Mouse (Mus musculus): Measurements from ENCODE around the gene Inafm2. TPM values are rescaled to one million over a fixed set of nuclear protein-coding genes. Genes with fewer than 3 reads are reported as not detected.

The Inafm2 gene
- polyA plus RNA-seq, 1 experiment from 2014 or later: 20.5 TPM

DNA sequence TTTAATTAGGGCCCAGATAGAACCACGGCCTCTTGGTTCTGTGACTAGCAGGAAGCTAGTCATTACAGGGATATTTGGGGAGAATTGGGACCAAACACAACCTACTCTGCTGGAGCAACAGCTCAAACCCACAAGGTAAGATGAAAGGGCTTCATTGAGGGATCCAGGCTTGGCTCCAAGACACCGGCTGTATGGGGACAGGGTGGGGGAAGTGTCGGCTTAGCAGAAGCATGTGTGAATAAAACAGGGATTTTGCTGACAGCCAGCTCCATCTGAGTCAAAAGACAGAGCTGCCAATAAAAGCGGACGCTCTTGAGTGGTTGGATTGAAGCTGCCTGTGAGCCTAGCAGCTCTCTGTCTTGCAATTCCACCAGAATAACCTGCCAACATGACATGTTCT is 12.2 kb upstream of the Inafm2 start:
- H3K36me3 ChIP-seq (ENCODE audit: control insufficient read depth, insufficient read depth, low read length): no peaks in the 10 kb centered on the region
- 49% methylated on average over 5 of the region's 5 CpGs for WGBS
- peaks cover 15% of the 10 kb centered on the region for H3K27me3 ChIP-seq (ENCODE audit: control insufficient read depth, insufficient read depth, low read depth, low read length)
- no peak overlapping the region for H3K4me3 ChIP-seq (ENCODE audit: low read length)
- ATAC-seq (ENCODE audit: low read depth): no peak
- no peaks in the 10 kb centered on the region for H3K9me3 ChIP-seq (ENCODE audit: control insufficient read depth, low read length)
- peaks cover 18% of the 10 kb centered on the region for H3K4me1 ChIP-seq (replicated peaks; ENCODE audit: control insufficient read depth, insufficient read depth, low read length)
- H3K27ac ChIP-seq (ENCODE audit: low read length): no peak overlapping the region
- H3K4me2 ChIP-seq (ENCODE audit: low read depth, low read length): no peak overlapping the region
- no peak overlapping the region for H3K9ac ChIP-seq (ENCODE audit: low read length)

DNA sequence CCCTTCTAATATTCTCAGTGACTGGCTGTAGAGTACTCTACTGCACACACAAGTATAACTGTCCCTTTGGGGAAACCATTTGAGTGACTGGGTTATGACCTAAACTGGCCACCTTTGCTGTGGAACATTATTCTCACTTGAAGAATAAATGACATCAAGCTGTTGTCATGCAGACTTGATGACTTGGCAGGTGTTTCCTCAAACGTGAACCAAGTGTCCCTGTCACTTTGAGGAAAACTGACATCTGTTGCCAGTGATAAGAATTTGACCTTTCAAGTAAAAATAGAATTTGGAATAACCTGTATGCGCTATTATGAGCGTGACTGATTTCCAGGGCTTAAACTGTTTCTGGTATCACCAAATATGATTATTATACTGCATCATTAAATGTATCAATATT is 5.2 kb upstream of the Inafm2 start:
- ATAC-seq (ENCODE audit: low read depth): no peak
- H3K4me3 ChIP-seq (ENCODE audit: low read length): no peak overlapping the region
- H3K4me2 ChIP-seq (ENCODE audit: low read depth, low read length): no peak overlapping the region
- no peak overlapping the region for H3K27ac ChIP-seq (ENCODE audit: low read length)
- H3K9me3 ChIP-seq (ENCODE audit: control insufficient read depth, low read length): no peaks in the 10 kb centered on the region
- WGBS: 39% methylated on average over 3 of the region's 3 CpGs
- H3K27me3 ChIP-seq (ENCODE audit: control insufficient read depth, insufficient read depth, low read depth, low read length): peaks cover 8% of the 10 kb centered on the region
- no peaks in the 10 kb centered on the region for H3K36me3 ChIP-seq (ENCODE audit: control insufficient read depth, insufficient read depth, low read length)
- no peak overlapping the region for H3K9ac ChIP-seq (ENCODE audit: low read length)
- H3K4me1 ChIP-seq (replicated peaks; ENCODE audit: control insufficient read depth, insufficient read depth, low read length): peaks cover 7% of the 10 kb centered on the region

DNA sequence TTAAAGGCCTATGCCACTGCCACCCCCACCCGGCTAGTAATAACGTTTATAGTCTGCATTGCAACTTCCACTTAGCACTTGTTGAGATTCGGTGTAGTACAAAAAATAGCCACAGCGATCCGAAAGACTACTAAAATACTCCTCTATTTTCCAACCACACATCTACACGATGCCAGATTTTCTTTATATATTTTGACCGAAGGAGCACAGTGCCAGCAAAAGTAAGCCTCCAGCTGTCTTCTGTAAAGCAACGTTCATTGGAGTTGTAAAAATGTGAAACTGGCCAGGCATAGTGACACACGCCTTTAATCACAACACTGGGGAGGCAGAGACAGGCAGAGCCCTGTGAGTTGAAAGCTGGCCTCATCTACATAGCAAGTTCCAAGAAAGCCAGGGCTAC is 4.4 kb upstream of the Inafm2 start:
- H3K9ac ChIP-seq (ENCODE audit: low read length): no peak overlapping the region
- H3K27ac ChIP-seq (ENCODE audit: low read length): no peak overlapping the region
- 56% methylated on average over 9 of the region's 9 CpGs for WGBS
- H3K27me3 ChIP-seq (ENCODE audit: control insufficient read depth, insufficient read depth, low read depth, low read length): peaks cover 6% of the 10 kb centered on the region
- no peak overlapping the region for H3K4me3 ChIP-seq (ENCODE audit: low read length)
- H3K36me3 ChIP-seq (ENCODE audit: control insufficient read depth, insufficient read depth, low read length): no peaks in the 10 kb centered on the region
- H3K4me2 ChIP-seq (ENCODE audit: low read depth, low read length): no peak overlapping the region
- H3K4me1 ChIP-seq (replicated peaks; ENCODE audit: control insufficient read depth, insufficient read depth, low read length): peaks cover 7% of the 10 kb centered on the region
- ATAC-seq (ENCODE audit: low read depth): no peak
- H3K9me3 ChIP-seq (ENCODE audit: control insufficient read depth, low read length): no peaks in the 10 kb centered on the region

DNA sequence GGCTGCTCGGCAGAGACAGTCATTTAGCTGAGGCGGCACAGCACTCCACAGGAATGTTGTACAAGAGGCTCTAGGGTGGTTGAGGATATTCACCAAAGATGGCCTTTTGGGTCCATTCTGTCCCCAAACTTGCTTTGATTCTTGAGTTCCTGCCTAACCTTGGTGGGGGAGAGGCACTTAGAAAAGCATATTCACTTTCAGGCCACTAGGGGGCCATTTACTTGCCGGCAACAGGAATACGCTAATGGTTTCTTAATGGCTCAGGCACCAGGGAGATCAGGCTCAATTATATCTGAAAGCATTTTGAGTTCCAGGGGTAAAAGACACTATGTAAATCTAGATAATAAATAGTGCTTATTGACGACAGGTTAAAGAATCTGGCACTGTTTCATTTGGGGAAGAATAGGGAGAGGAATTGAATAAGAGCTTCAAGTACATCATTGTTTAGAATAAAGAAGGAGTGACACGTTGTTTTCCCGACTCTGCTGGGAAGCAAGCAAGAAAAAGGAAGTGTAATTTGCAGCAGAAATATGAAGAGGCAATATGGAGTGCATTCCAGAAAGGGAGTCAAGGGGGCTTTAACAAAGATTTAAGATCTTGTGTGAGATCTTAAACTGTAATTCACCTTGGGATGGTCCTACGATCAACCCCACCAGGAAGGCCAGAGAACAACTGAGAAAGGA is 2.2 kb upstream of the Inafm2 start:
- H3K9me3 ChIP-seq (ENCODE audit: control insufficient read depth, low read length): no peaks in the 10 kb centered on the region
- no peak overlapping the region for H3K9ac ChIP-seq (ENCODE audit: low read length)
- H3K4me2 ChIP-seq (ENCODE audit: low read depth, low read length): no peak overlapping the region
- 21% methylated on average over 8 of the region's 8 CpGs for WGBS
- no peak overlapping the region for H3K4me3 ChIP-seq (ENCODE audit: low read length)
- no peaks in the 10 kb centered on the region for H3K36me3 ChIP-seq (ENCODE audit: control insufficient read depth, insufficient read depth, low read length)
- peaks cover 6% of the 10 kb centered on the region for H3K27me3 ChIP-seq (ENCODE audit: control insufficient read depth, insufficient read depth, low read depth, low read length)
- H3K4me1 ChIP-seq (replicated peaks; ENCODE audit: control insufficient read depth, insufficient read depth, low read length): peaks cover 17% of the 10 kb centered on the region
- H3K27ac ChIP-seq (ENCODE audit: low read length): no peak overlapping the region
- no peak for ATAC-seq (ENCODE audit: low read depth)

- no peaks in the 10 kb centered on the region for H3K9me3 ChIP-seq (ENCODE audit: control insufficient read depth, low read length)
- WGBS: 9% methylated on average over 7 of the region's 7 CpGs
- H3K4me2 ChIP-seq (ENCODE audit: low read depth, low read length): peak overlapping the region; percentile 77
- H3K9ac ChIP-seq (ENCODE audit: low read length): peak overlapping the region; percentile 84; the same call in 1 of the 2 replicates
- no peak overlapping the region; the same call in 1 of the 2 replicates for H3K4me3 ChIP-seq (ENCODE audit: low read length)
- peaks cover 20% of the 10 kb centered on the region for H3K4me1 ChIP-seq (replicated peaks; ENCODE audit: control insufficient read depth, insufficient read depth, low read length)
- no peaks in the 10 kb centered on the region for H3K36me3 ChIP-seq (ENCODE audit: control insufficient read depth, insufficient read depth, low read length)
- peaks cover 6% of the 10 kb centered on the region for H3K27me3 ChIP-seq (ENCODE audit: control insufficient read depth, insufficient read depth, low read depth, low read length)
- ATAC-seq (ENCODE audit: low read depth): no peak
- H3K27ac ChIP-seq (ENCODE audit: low read length): no peak overlapping the region
These were observed 937 bp upstream of the Inafm2 start for GRCm38 (mm10) chr2:118744621-118745020.

- Histone ChIP-seq H3K27me3 (ENCODE audit: control insufficient read depth, insufficient read depth, low read depth, low read length) (peaks cover 6% of the 10 kb centered on the region), H3K4me3 (ENCODE audit: low read length) (peak overlapping the region; percentile 82), H3K4me2 (ENCODE audit: low read depth, low read length) (peak overlapping the region; percentile 77), H3K9ac (ENCODE audit: low read length) (peak overlapping the region; percentile 84), H3K36me3 (ENCODE audit: control insufficient read depth, insufficient read depth, low read length) (no peaks in the 10 kb centered on the region), H3K27ac (ENCODE audit: low read length) (peak overlapping the region; percentile 40), H3K9me3 (ENCODE audit: control insufficient read depth, low read length) (no peaks in the 10 kb centered on the region), H3K4me1 (replicated peaks; ENCODE audit: control insufficient read depth, insufficient read depth, low read length) (peaks cover 31% of the 10 kb centered on the region)
- ATAC-seq (ENCODE audit: low read depth): peak; percentile 45
- under 1% methylated on average over 76 of the region's 113 CpGs for whole genome bisulfite sequencing
These were observed 650 bp downstream of the Inafm2 start for GRCm38 (mm10) chr2:118745915-118746901.

DNA sequence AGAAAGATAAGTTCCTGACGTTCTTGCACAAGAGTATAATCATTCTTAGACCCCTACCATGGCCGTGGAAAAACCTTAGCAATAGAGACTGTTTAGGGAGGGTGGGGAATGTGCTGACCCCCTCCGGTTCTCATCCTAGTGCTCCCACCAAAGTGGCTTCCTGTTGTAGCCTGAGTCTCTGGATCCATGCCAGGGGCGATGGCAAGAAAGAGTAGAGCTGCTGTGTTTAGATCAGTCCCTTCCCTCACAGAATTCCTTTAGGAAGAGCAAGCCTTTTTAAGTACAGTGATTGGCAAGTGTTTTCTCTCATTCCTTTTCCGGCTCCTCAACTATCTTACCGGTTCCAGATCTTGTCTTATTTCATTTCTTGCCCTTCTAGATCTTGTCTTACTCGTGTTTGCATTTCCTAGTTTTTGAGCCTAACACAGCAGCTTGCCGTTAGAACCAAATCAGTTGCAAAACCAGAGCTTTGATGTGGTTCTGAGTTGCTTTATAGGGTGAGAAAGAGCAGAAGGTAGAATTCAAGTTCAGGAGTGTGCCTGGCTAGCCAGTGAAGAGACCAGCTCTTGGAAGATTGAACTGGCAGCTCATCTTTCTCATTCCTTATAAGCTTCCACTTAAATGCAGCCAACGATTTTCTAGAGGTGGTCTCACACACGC is 1.9 kb downstream of the Inafm2 start:
- peak overlapping the region; percentile 77 for H3K4me2 ChIP-seq (ENCODE audit: low read depth, low read length)
- H3K4me1 ChIP-seq (replicated peaks; ENCODE audit: control insufficient read depth, insufficient read depth, low read length): peaks cover 31% of the 10 kb centered on the region
- H3K27ac ChIP-seq (ENCODE audit: low read length): peak overlapping the region; percentile 32; the same call in 1 of the 2 replicates
- H3K9me3 ChIP-seq (ENCODE audit: control insufficient read depth, low read length): no peaks in the 10 kb centered on the region
- WGBS: 17% methylated on average over 10 of the region's 10 CpGs
- peak overlapping the region; percentile 82 for H3K4me3 ChIP-seq (ENCODE audit: low read length)
- no peaks in the 10 kb centered on the region for H3K36me3 ChIP-seq (ENCODE audit: control insufficient read depth, insufficient read depth, low read length)
- no peak for ATAC-seq (ENCODE audit: low read depth)
- peaks cover 6% of the 10 kb centered on the region for H3K27me3 ChIP-seq (ENCODE audit: control insufficient read depth, insufficient read depth, low read depth, low read length)
- peak overlapping the region; percentile 25 for H3K9ac ChIP-seq (ENCODE audit: low read length)

- Histone ChIP-seq H3K4me1 (replicated peaks; ENCODE audit: control insufficient read depth, insufficient read depth, low read length) (peaks cover 34% of the 10 kb centered on the region), H3K9ac (ENCODE audit: low read length) (no peak overlapping the region), H3K9me3 (ENCODE audit: control insufficient read depth, low read length) (no peaks in the 10 kb centered on the region), H3K36me3 (ENCODE audit: control insufficient read depth, insufficient read depth, low read length) (no peaks in the 10 kb centered on the region), H3K4me3 (ENCODE audit: low read length) (no peak overlapping the region), H3K4me2 (ENCODE audit: low read depth, low read length) (no peak overlapping the region), H3K27ac (ENCODE audit: low read length) (no peak overlapping the region), H3K27me3 (ENCODE audit: control insufficient read depth, insufficient read depth, low read depth, low read length) (peaks cover 5% of the 10 kb centered on the region)
- ATAC-seq (ENCODE audit: low read depth): no peak
- 51% methylated on average over 10 of the region's 10 CpGs for WGBS
These were observed 3.9 kb downstream of the Inafm2 start for GRCm38 (mm10) chr2:118749341-118749884.
